Mouse (Mus musculus) liver, embryonic 14.5 days (tissue): ENCODE measurements around the gene Pdx1. TPM values are rescaled to one million over a fixed set of nuclear protein-coding genes. Genes with fewer than 3 reads are reported as not detected.

Experiments used
- ATAC-seq: fragments of 200-750 bp; cut with Nextera tagmentation; 2 replicates; pipeline ENCODE4 v1.8.0; 2017; ENCODE audit warnings: moderate number of reproducible peaks, mild to moderate bottlenecking, moderate library complexity; ENCODE audit not compliant: insufficient read depth
- DNase-seq, 3 experiments: peaks; one replicate each; pipeline ENCODE4 v3.0.0-alpha.2; 2012 to 2013; ENCODE audit warnings: low read depth in 3 of 3, low spot score in 3 of 3
- H3K27ac ChIP-seq: fragments of 300-500 bp; sonication (generic); 2 replicates; pipeline ENCODE4 v1.5.1; 2014; ENCODE audit warnings: moderate library complexity, mild to moderate bottlenecking, control low read depth, inconsistent platforms
- H3K27me3 ChIP-seq: fragments of 300-500 bp; sonication (generic); 2 replicates; pipeline ENCODE4 v1.6.1; 2014; ENCODE audit warnings: mild to moderate bottlenecking, low read length, moderate library complexity; ENCODE audit not compliant: control insufficient read depth, insufficient read depth
- H3K36me3 ChIP-seq: fragments of 300-500 bp; sonication (generic); replicated peaks from 2 replicates; pipeline ENCODE4 v1.6.1; 2014; ENCODE audit warnings: low read depth; ENCODE audit not compliant: control insufficient read depth, insufficient read depth
- H3K4me1 ChIP-seq, 2 experiments: fragments of 200-500 bp in 1 of 2; fragments of 300-500 bp in 1 of 2; sonication (generic) in 1 of 2; replicated peaks; 2 replicates each; pipeline ENCODE4 v1.6.1; 2012 to 2014; ENCODE audit warnings: antibody characterized with exemption in 1 of 2, inconsistent platforms in 1 of 2, low read length in 1 of 2; ENCODE audit not compliant: control insufficient read depth in 2 of 2, insufficient read depth in 2 of 2
- H3K4me2 ChIP-seq: fragments of 300-500 bp; sonication (generic); 2 replicates; pipeline ENCODE4 v1.6.1; 2014; ENCODE audit warnings: low read depth, mild to moderate bottlenecking, control low read depth, moderate library complexity
- H3K4me3 ChIP-seq, 2 experiments: fragments of 200-500 bp in 1 of 2; fragments of 300-500 bp in 1 of 2; sonication (generic) in 1 of 2; 2 replicates each; pipeline ENCODE4 v1.5.1; 2012 to 2014; ENCODE audit warnings: low read depth in 2 of 2, low read length in 2 of 2, mild to moderate bottlenecking in 2 of 2, control low read depth in 1 of 2, inconsistent platforms in 1 of 2, moderate library complexity in 1 of 2; ENCODE audit not compliant: insufficient read depth in 1 of 2
- H3K9ac ChIP-seq: fragments of 300-500 bp; sonication (generic); replicated peaks from 2 replicates; pipeline ENCODE4 v1.6.1; 2014; ENCODE audit warnings: mild to moderate bottlenecking, control low read depth, moderate library complexity
- H3K9me3 ChIP-seq: fragments of 300-500 bp; sonication (generic); 2 replicates; pipeline ENCODE4 v1.6.1; 2016; ENCODE audit warnings: low read length, mixed read lengths; ENCODE audit not compliant: control insufficient read depth
- CTCF ChIP-seq: IDR thresholded peaks from 2 replicates; pipeline ENCODE4 v1.5.1; 2016; ENCODE audit warnings: antibody characterized with exemption, low read depth, control low read depth
- EP300 ChIP-seq: IDR thresholded peaks from 2 replicates; pipeline ENCODE4 v1.6.1; 2016; ENCODE audit warnings: antibody characterized with exemption, low read depth
- WGBS: fragments of 180-500 bp; shearing (Covaris S2); extraction: QIAGEN DNeasy Blood & Tissue Kit; methylation state at CpG from one replicate; pipeline ENCODE4 v1.1.7; 2014; ENCODE audit not compliant: insufficient replicate concordance; 5-methylcytosine and 5-hydroxymethylcytosine counted together
- polyA plus RNA-seq, 2 experiments: library from polyadenylated mRNA; depleted of rRNA in 1 of 2; stranded (reverse) in 1 of 2; unstranded in 1 of 2; fragments of >200 nt; fragmentation: Nextera tagmentation in 1 of 2; extraction: Ambion mirVana in 1 of 2; gene quantifications; 2 replicates each; pipeline versions ENCODE4 v1.2.1 to v1.2.3; 2012 to 2014

The Pdx1 gene
- polyA plus RNA-seq, 2 experiments = 0.03 TPM; not detected in 1

DNA sequence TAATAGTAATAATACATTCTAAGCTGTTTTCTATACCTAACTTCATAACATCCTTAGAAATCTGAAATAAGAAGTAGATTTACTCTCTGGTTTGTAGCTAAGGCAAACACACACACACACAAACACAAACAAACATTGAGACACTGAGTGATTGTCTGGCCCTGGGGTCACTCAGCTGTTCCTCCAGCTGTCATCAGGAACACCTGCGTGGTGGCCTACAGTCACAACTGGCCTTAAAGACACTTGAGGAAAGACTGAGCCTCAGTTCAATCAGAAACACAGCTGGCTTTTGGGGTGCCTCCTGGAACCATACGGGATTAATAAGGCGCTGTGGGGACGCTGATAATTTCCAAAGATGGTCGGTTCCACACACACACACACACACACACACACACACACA, 27.5 kb downstream of the Pdx1 start:
- TF ChIP-seq EP300 = no peak
- no peak for TF ChIP-seq CTCF
- WGBS = 41% methylated on average over 5 of the region's 5 CpGs

DNA sequence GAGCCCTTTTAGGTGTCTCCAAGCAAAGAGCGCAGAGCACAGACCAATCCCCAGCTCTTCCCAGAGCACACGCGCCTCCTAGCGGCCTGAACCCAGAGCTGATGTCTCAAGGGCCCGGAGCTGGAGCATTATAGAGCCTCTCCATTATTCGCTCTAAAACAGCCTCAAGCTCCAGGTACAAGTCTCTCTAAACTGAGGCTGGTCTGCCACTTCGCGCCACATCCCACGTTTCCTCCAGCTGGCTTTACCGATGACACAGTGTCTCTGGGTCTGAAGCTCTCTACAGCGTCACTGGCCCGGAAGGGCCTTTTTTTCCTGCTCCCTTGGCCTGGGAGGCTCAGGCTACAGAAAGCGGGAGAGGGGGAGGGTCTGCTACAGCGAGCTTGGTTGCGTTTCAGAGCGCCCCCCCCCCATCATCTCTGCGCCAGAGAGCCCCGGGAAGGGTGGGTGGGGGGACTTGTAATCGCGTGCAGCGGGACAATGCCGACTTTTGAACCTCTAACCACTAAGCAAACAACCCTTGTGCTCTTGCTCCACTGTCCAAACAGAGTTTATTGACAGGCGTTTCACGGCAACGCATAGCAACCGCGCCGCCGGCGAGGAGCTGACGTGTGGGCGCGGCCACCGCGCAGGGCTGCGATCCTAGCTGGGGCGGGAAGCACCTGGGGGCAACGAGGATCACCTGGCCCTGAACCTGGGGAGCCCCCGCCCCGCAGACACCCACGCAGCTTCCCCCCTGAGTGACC, 29.7 kb downstream of the Pdx1 start:
- ATAC-seq (peak; percentile 80), DNase-seq (peak in 1 of 3 experiments; percentile 20)
- H3K9ac ChIP-seq = no peak overlapping the region
- peak overlapping the region; percentile 41 for H3K4me2 ChIP-seq
- 1% methylated on average over 40 of the region's 41 CpGs for WGBS
- no peak overlapping the region; the same call in 1 of the 2 replicates for H3K27ac ChIP-seq
- H3K4me1 ChIP-seq = 0 out of 4 replicates have a peak, but pooled peaks cover 0 to 2% of the 10 kb centered on the region in 2 experiments
- peaks cover 68% of the 10 kb centered on the region for H3K27me3 ChIP-seq
- H3K9me3 ChIP-seq = no peaks in the 10 kb centered on the region
- H3K4me3 ChIP-seq = peak overlapping the region; percentile 14 to 15; a peak in 2 of 4 replicates
- TF ChIP-seq EP300 (no peak), CTCF (peak; percentile 75)
- no peaks in the 10 kb centered on the region for H3K36me3 ChIP-seq

More for the DNA sequence above, 27.5 kb downstream of the Pdx1 start:
- Histone ChIP-seq H3K36me3 (no peaks in the 10 kb centered on the region), H3K4me1 (peaks cover 0 to 3% of the 10 kb centered on the region in 2 experiments; a peak in 1 of 4 replicates), H3K9ac (no peak overlapping the region), H3K27me3 (peaks cover 49% of the 10 kb centered on the region), H3K4me2 (no peak overlapping the region), H3K9me3 (no peaks in the 10 kb centered on the region), H3K27ac (no peak overlapping the region), H3K4me3 (no peak overlapping the region)
- ATAC-seq (no peak), DNase-seq (no peak)

DNA sequence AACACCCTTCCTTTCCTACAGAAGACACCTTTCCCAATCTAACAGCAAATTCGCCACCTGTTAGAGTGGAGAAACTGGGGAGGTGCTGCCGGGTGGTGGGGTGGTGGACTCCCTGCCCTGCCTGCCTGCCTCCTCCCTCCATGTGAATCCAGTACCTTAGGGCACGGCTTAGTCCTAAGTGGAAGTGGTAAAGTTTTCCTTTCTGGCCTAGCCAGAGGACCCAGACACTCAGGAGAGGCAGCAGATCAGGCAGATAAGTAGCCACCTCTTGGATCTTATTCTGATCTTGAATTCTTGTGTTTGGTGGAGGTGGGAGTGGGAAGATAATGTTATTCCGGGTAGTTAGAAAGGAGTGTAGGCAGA, 30.2 kb downstream of the Pdx1 start:
- Histone ChIP-seq H3K4me3 (no peak overlapping the region), H3K36me3 (no peaks in the 10 kb centered on the region), H3K4me1 (0 out of 4 replicates have a peak, but pooled peaks cover 0 to 2% of the 10 kb centered on the region in 2 experiments), H3K9me3 (no peaks in the 10 kb centered on the region), H3K9ac (no peak overlapping the region), H3K27ac (no peak overlapping the region), H3K4me2 (peak overlapping the region; percentile 41), H3K27me3 (peaks cover 74% of the 10 kb centered on the region)
- DNase-seq (no peak), ATAC-seq (peak; percentile 15; the same call in 1 of the 2 replicates)
- TF ChIP-seq EP300 = no peak
- TF ChIP-seq CTCF = no peak
- 4% methylated on average over 4 of the region's 4 CpGs for WGBS

DNA sequence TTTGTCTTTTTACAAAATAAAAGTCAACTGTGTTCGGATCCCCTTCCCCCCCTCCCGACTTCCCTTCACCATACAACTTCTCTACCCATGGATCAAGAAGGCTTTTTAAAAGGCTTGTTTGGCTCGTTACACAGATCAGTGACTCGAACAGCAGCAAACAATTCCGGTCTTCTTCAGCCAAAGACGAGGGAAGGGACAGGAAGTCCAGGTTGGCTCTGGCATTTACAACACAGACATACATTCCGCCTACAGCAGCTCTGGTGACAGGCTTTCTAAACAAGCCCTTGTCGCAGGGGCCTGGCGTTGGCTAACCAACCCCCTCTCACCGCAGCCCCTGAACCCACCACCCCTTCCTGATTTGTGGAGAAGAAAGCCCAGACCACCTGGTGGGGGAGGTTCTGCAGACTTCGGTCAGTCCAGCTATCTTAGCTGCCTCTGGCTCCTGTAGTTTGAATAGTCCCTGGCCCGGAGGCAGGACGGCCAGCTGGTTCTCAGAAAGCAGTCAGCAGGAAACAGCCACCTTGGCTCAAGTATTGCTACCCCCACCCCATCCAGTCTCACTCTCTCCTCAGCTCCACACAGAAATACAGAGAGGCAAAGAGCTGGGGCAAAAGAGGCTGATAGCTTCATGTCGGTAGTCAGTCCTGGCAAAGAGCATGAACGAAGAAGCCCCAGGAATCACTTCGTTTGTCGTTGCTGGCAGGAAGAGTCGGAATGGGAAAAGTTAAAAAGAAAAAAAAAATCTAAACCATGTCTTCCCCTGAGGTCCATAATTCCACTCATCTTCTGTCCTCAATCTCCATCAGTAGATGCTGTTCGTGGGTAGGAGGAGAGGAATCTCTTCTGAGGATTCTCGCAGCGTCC, 31.4 kb downstream of the Pdx1 start:
- Histone ChIP-seq H3K4me3 (no peak overlapping the region), H3K9me3 (no peaks in the 10 kb centered on the region), H3K27me3 (peaks cover 81% of the 10 kb centered on the region), H3K4me2 (no peak overlapping the region; the same call in 1 of the 2 replicates), H3K36me3 (no peaks in the 10 kb centered on the region), H3K27ac (no peak overlapping the region), H3K4me1 (0 out of 4 replicates have a peak, but pooled peaks cover 0 to 2% of the 10 kb centered on the region in 2 experiments), H3K9ac (no peak overlapping the region)
- no peak for DNase-seq
- WGBS = 4% methylated on average over 21 of the region's 21 CpGs
- no peak for TF ChIP-seq EP300
- no peak for TF ChIP-seq CTCF
- ATAC-seq = no peak

DNA sequence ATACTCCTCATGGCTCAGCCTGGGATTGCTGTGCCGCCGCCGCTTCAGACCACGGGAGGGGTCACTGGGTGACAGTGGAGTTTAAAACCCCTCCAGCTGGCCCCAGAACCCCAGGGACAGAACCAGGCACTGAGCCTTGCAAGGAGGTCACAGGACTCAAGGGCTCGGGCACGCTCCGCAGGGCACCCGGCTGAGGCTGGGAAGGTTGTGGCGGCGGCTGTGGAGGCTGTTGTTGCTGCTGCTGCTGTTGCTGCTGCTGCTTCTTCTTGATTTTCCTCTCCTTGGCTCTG, 32.0 kb downstream of the Pdx1 start:
- H3K9ac ChIP-seq = no peak overlapping the region
- H3K4me3 ChIP-seq = no peak overlapping the region
- no peaks in the 10 kb centered on the region for H3K36me3 ChIP-seq
- 7% methylated on average over 10 of the region's 10 CpGs for whole genome bisulfite sequencing
- TF ChIP-seq CTCF (no peak), EP300 (no peak)
- H3K4me2 ChIP-seq = no peak overlapping the region
- H3K9me3 ChIP-seq = no peaks in the 10 kb centered on the region
- H3K4me1 ChIP-seq = 0 out of 4 replicates have a peak, but pooled peaks cover 0 to 2% of the 10 kb centered on the region in 2 experiments
- DNase-seq (no peak), ATAC-seq (no peak)
- H3K27ac ChIP-seq = no peak overlapping the region
- peaks cover 87% of the 10 kb centered on the region for H3K27me3 ChIP-seq
